Mouse (Mus musculus): ENCODE measurements at regions not wholly inside any gene's neighbourhood (a gene's known extent, or its start where the extent isn't known, plus 50 kb on each side); places are given as distances from the start of the nearest gene placed in this dataset.

DNA sequence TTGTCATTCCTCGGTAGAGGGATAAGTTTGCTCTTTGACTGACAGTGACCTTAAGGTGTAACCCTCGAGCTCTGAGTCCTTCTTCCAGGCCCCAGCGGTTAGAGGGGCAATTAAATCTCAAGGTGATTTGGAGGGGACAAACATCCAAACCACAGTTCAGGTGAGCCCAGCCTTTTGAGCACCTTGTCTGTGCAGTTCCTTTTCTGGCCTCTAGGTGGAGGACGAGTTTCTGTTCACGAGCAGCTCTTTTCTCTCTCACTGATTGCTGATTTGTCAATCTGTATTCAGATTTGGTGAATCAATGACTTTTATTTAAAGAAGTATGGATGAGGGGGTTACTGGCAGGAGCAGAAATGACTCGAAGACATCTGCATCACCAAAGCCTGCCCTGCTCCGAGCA, 74.0 kb downstream of the Trim42 start:
- TF ChIP-seq CTCF (IDR thresholded peaks at IDR 0.05; ENCODE audit: low read depth, low read length) (0 out of 2 replicates have a peak, but pooled peaks have one; percentile 6), TAL1 (conservative IDR thresholded peaks at IDR 0.05; ENCODE audit: low read depth, low read length) (no peak), GATA1 (IDR thresholded peaks at IDR 0.05; ENCODE audit: borderline replicate concordance, low read length) (no peak)

Data from G1E (cell line).